Mouse (Mus musculus): ENCODE measurements around the gene Ankrd6. TPM values are rescaled to one million over a fixed set of nuclear protein-coding genes. Genes with fewer than 3 reads are reported as not detected.

Gene Ankrd6
- total and polyA plus RNA-seq, 2 experiments from 2014 or later, result 2.3 to 20.0 TPM

- DNase-seq (ENCODE audit: low spot score), result no peak
- Histone ChIP-seq H3K36me3 (replicated peaks; ENCODE audit: control insufficient read depth, insufficient read depth, low read length) (no peaks in the 10 kb centered on the region), H3K4me2 (ENCODE audit: low read depth, low read length) (peak overlapping the region; percentile 62), H3K27me3 (ENCODE audit: control insufficient read depth, insufficient read depth, low read length) (no peaks in the 10 kb centered on the region), H3K9ac (replicated peaks; ENCODE audit: low read depth, low read length) (no peak overlapping the region), H3K4me1 (ENCODE audit: control insufficient read depth, insufficient read depth) (no peaks in the 10 kb centered on the region), H3K4me3 (ENCODE audit: low read depth, low read length) (no peak overlapping the region), H3K9me3 (replicated peaks; ENCODE audit: control insufficient read depth, low read length) (no peaks in the 10 kb centered on the region), H3K27ac (ENCODE audit: low read depth) (no peak overlapping the region)
- WGBS, result 51% methylated on average over 3 of the region's 3 CpGs
- no peak for ATAC-seq (ENCODE audit: insufficient read depth, low read depth)
- no peak for TF ChIP-seq EP300 (IDR thresholded peaks at IDR 0.05; ENCODE audit: low read depth)
- no peak for TF ChIP-seq CTCF (IDR thresholded peaks at IDR 0.05; ENCODE audit: low read depth)
Observed at GRCm38 (mm10) chr4:32834541-32834940, 116.1 kb downstream of the Ankrd6 start.

- no peak overlapping the region for H3K9ac ChIP-seq (replicated peaks; ENCODE audit: low read depth, low read length)
- H3K27me3 ChIP-seq (ENCODE audit: control insufficient read depth, insufficient read depth, low read length), result no peaks in the 10 kb centered on the region
- H3K36me3 ChIP-seq (replicated peaks; ENCODE audit: control insufficient read depth, insufficient read depth, low read length), result no peaks in the 10 kb centered on the region
- H3K4me2 ChIP-seq (ENCODE audit: low read depth, low read length), result peak overlapping the region; percentile 62
- 39% methylated on average over 17 of the region's 17 CpGs for WGBS
- no peaks in the 10 kb centered on the region for H3K4me1 ChIP-seq (ENCODE audit: control insufficient read depth, insufficient read depth)
- H3K4me3 ChIP-seq (ENCODE audit: low read depth, low read length), result peak overlapping the region; percentile 36
- ATAC-seq (ENCODE audit: insufficient read depth, low read depth), result peak; percentile 73
- TF ChIP-seq EP300 (IDR thresholded peaks at IDR 0.05; ENCODE audit: low read depth), result no peak
- no peak for TF ChIP-seq CTCF (IDR thresholded peaks at IDR 0.05; ENCODE audit: low read depth)
- no peaks in the 10 kb centered on the region for H3K9me3 ChIP-seq (replicated peaks; ENCODE audit: control insufficient read depth, low read length)
- no peak overlapping the region for H3K27ac ChIP-seq (ENCODE audit: low read depth)
- DNase-seq (ENCODE audit: low spot score), result peak; percentile 56
Observed at GRCm38 (mm10) chr4:32833494-32834282, 117.0 kb downstream of the Ankrd6 start.

DNA sequence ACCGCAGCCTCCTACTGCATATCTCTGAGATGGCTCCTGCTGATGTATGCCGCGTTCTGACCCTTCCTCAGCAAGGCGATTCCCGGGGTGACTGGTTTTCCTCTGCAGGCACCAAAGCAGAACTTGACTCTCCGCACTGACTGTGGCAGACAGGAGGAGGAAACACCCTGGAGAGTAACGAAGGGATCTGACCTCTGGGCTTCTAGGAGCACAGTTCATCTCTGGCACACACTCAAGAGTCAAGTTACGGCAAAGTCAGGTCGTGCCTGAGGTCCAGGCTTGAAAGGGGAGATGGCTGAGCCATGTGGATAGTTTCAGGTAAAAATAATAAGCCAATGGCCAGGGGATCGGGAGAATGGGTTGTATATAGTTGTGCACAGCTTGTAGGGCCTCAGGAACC lies 121.3 kb downstream of the Ankrd6 start:
- no peak overlapping the region for H3K4me2 ChIP-seq (ENCODE audit: low read depth, low read length)
- DNase-seq (ENCODE audit: low spot score), result no peak
- 39% methylated on average over 10 of the region's 10 CpGs for WGBS
- no peak overlapping the region for H3K4me3 ChIP-seq (ENCODE audit: low read depth, low read length)
- TF ChIP-seq EP300 (IDR thresholded peaks at IDR 0.05; ENCODE audit: low read depth) (no peak), CTCF (IDR thresholded peaks at IDR 0.05; ENCODE audit: low read depth) (no peak)
- H3K9ac ChIP-seq (replicated peaks; ENCODE audit: low read depth, low read length), result no peak overlapping the region
- no peak overlapping the region for H3K27ac ChIP-seq (ENCODE audit: low read depth)
- ATAC-seq (ENCODE audit: insufficient read depth, low read depth), result no peak
- H3K36me3 ChIP-seq (replicated peaks; ENCODE audit: control insufficient read depth, insufficient read depth, low read length), result no peaks in the 10 kb centered on the region
- H3K4me1 ChIP-seq (ENCODE audit: control insufficient read depth, insufficient read depth), result no peaks in the 10 kb centered on the region
- H3K9me3 ChIP-seq (replicated peaks; ENCODE audit: control insufficient read depth, low read length), result no peaks in the 10 kb centered on the region
- H3K27me3 ChIP-seq (ENCODE audit: control insufficient read depth, insufficient read depth, low read length), result no peaks in the 10 kb centered on the region

DNA sequence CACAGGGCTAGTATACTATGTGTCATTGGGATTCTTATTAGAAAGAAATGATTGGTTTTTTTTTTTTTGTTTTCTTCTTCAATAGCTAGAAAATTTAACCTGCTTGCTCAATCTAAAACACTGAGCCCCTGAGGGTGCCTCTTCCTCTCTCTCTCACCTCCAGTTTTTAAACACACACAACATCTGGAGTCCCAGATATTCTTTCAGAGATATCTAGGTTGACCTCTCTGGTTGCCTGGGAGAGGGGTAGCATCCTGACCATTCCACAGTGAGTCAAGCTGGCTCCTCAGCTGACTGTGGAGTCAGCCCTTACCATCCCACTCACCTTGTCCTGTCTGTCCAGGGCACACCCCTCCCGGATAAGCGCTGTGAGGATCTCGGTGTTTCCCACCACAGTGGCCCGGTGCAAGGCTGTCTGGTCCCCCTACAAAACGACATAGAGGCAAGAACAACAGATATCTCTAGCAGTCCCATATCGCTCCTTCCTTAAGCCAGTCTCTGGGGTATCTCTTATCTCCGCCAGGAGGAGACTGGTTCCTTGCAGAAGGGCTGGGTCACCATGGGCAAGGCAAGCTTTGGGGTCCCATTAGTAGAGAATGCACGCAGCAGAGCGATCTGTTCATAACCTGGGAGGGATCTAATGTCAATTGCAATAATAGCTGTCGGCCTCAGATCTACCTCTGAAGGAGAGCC lies 122.1 kb downstream of the Ankrd6 start:
- Histone ChIP-seq H3K4me3 (ENCODE audit: low read depth, low read length) (no peak overlapping the region), H3K9ac (replicated peaks; ENCODE audit: low read depth, low read length) (no peak overlapping the region), H3K36me3 (replicated peaks; ENCODE audit: control insufficient read depth, insufficient read depth, low read length) (no peaks in the 10 kb centered on the region), H3K4me1 (ENCODE audit: control insufficient read depth, insufficient read depth) (no peaks in the 10 kb centered on the region), H3K27ac (ENCODE audit: low read depth) (no peak overlapping the region), H3K4me2 (ENCODE audit: low read depth, low read length) (no peak overlapping the region), H3K9me3 (replicated peaks; ENCODE audit: control insufficient read depth, low read length) (no peaks in the 10 kb centered on the region), H3K27me3 (ENCODE audit: control insufficient read depth, insufficient read depth, low read length) (no peaks in the 10 kb centered on the region)
- no peak for ATAC-seq (ENCODE audit: insufficient read depth, low read depth)
- 75% methylated on average over 10 of the region's 10 CpGs for WGBS
- no peak for DNase-seq (ENCODE audit: low spot score)
- TF ChIP-seq CTCF (IDR thresholded peaks at IDR 0.05; ENCODE audit: low read depth), result no peak
- no peak for TF ChIP-seq EP300 (IDR thresholded peaks at IDR 0.05; ENCODE audit: low read depth)

DNA sequence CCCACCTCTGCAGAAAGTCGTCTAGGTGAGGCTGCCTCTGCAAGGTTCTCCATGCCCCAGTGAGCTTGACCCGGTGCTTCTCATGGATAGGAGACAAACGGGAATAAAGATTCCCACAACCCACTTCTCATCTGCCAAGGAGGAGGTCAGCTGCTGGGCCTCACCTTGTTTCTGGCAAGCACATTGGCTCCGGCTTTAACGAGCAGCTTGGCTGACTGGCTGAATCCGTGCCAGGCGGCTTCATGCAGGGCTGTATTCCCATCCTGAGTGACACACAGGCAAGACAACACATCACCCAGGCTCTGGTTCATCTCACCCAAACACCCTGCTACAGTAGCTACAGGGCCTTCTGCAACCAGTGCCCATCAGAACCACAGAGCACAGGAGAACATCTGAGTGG lies 123.7 kb downstream of the Ankrd6 start:
- DNase-seq (ENCODE audit: low spot score) (no peak), ATAC-seq (ENCODE audit: insufficient read depth, low read depth) (peak; percentile 60)
- Histone ChIP-seq H3K27ac (ENCODE audit: low read depth) (no peak overlapping the region), H3K9ac (replicated peaks; ENCODE audit: low read depth, low read length) (no peak overlapping the region), H3K27me3 (ENCODE audit: control insufficient read depth, insufficient read depth, low read length) (no peaks in the 10 kb centered on the region), H3K4me1 (ENCODE audit: control insufficient read depth, insufficient read depth) (no peaks in the 10 kb centered on the region), H3K4me2 (ENCODE audit: low read depth, low read length) (no peak overlapping the region), H3K36me3 (replicated peaks; ENCODE audit: control insufficient read depth, insufficient read depth, low read length) (no peaks in the 10 kb centered on the region), H3K9me3 (replicated peaks; ENCODE audit: control insufficient read depth, low read length) (no peaks in the 10 kb centered on the region), H3K4me3 (ENCODE audit: low read depth, low read length) (no peak overlapping the region)
- WGBS, result 24% methylated on average over 7 of the region's 7 CpGs
- TF ChIP-seq EP300 (IDR thresholded peaks at IDR 0.05; ENCODE audit: low read depth), result no peak
- no peak for TF ChIP-seq CTCF (IDR thresholded peaks at IDR 0.05; ENCODE audit: low read depth)

Measured in heart, postnatal 0 days (tissue).